ENCODE assay signal across 20 mouse cellular contexts in genomic region chr5:90246987-90247386, GRCm38 (mm10). TPM values are rescaled to one million over a fixed set of nuclear protein-coding genes. Genes with fewer than 3 reads are reported as not detected.
DNase-seq lines count a peak whose midpoint lies in the region; ATAC-seq and TF ChIP-seq lines count a peak whose summit lies in the region.
"Had no signal": no experiment of that assay in that cellular context is flagged by ENCODE, and none has a peak within 500 bp of the region (broad histone marks: within the 10 kb centered on the region; RNA-seq: fewer than 3 reads in every experiment).

No protein-coding gene starts in this region.

- no peak for TF ChIP-seq EP300 in liver, postnatal 0 days (IDR thresholded peaks at IDR 0.05; ENCODE audit: low read depth)

- H3K27ac ChIP-seq in heart, embryonic 11.5 days (ENCODE audit: low read depth, low read length) = no peak overlapping the region
- peak overlapping the region; percentile 24; the same call in 1 of the 2 replicates for H3K27ac ChIP-seq in liver, postnatal 0 days (ENCODE audit: low read depth)
- no peak overlapping the region for H3K27ac ChIP-seq in liver, embryonic 11.5 days (ENCODE audit: low read depth, low read length)
- peak overlapping the region; percentile 72; the same call in 1 of the 2 replicates for H3K27ac ChIP-seq in ES-E14 (ENCODE audit: insufficient read depth, low read depth, low read length, poor library complexity, severe bottlenecking)
- H3K27ac ChIP-seq: embryonic facial prominence, embryonic 12.5 days; forebrain, embryonic 15.5 days; hindbrain, embryonic 12.5 days had no signal

- peaks cover 46% of the 10 kb centered on the region for H3K36me3 ChIP-seq in heart, embryonic 11.5 days (ENCODE audit: control insufficient read depth, insufficient read depth, low read length)
- peaks cover 60% of the 10 kb centered on the region for H3K36me3 ChIP-seq in liver, postnatal 0 days (replicated peaks; ENCODE audit: insufficient read depth, low read length)
- peaks cover 53% of the 10 kb centered on the region for H3K36me3 ChIP-seq in liver, embryonic 11.5 days (ENCODE audit: control insufficient read depth, insufficient read depth, low read length)
- peaks cover 32% of the 10 kb centered on the region for H3K36me3 ChIP-seq in ES-E14 (ENCODE audit: control insufficient read depth, insufficient read depth, low read length, poor library complexity, severe bottlenecking)

- no peak overlapping the region for H3K9ac ChIP-seq in heart, embryonic 11.5 days (ENCODE audit: low read depth, low read length)
- H3K9ac ChIP-seq in liver, postnatal 0 days (replicated peaks) = no peak overlapping the region
- H3K9ac ChIP-seq in liver, embryonic 11.5 days (ENCODE audit: low read depth, low read length) = no peak overlapping the region
- H3K9ac ChIP-seq in ES-E14 (ENCODE audit: insufficient read depth, low read depth, low read length, poor library complexity, severe bottlenecking) = peak overlapping the region; percentile 55; the same call in 1 of the 2 replicates
- H3K9ac ChIP-seq: embryonic facial prominence, embryonic 12.5 days; forebrain, embryonic 15.5 days; hindbrain, embryonic 12.5 days had no signal

- DNase-seq in heart, adult 11 months = peak; percentile 43
- no peak for DNase-seq in liver, postnatal 0 days
- DNase-seq in liver, embryonic 11.5 days (ENCODE audit: low spot score) = no peak
- peak; percentile 40 for DNase-seq in ES-E14 (ENCODE audit: low read depth, low spot score)
- no peak for DNase-seq in left cerebral cortex, adult 8-10 months (ENCODE audit: low spot score in 2 of 2)
- DNase-seq in gastrocnemius, postnatal 14 days = no peak
- DNase-seq: adrenal gland, adult 8-10 months; adrenal gland, postnatal 36 days; cerebellum, adult 8-10 months; cerebellum, postnatal 14 days; gastrocnemius, postnatal 10 days; heart, postnatal 10 days; heart, postnatal 4 days had no signal

- H3K9me3 ChIP-seq in heart, embryonic 11.5 days (replicated peaks; ENCODE audit: control insufficient read depth, low read length) = no peaks in the 10 kb centered on the region
- H3K9me3 ChIP-seq in liver, postnatal 0 days (ENCODE audit: low read length) = no peaks in the 10 kb centered on the region
- H3K9me3 ChIP-seq in liver, embryonic 11.5 days (ENCODE audit: control insufficient read depth, low read length) = no peaks in the 10 kb centered on the region
- H3K9me3 ChIP-seq in ES-E14 (ENCODE audit: control insufficient read depth, insufficient read depth, low read depth, low read length) = no peaks in the 10 kb centered on the region
- H3K9me3 ChIP-seq: embryonic facial prominence, embryonic 12.5 days; forebrain, embryonic 15.5 days; hindbrain, embryonic 12.5 days had no signal

- no peak overlapping the region for H3K4me2 ChIP-seq in heart, embryonic 11.5 days
- H3K4me2 ChIP-seq in liver, postnatal 0 days (ENCODE audit: low read depth, low read length) = no peak overlapping the region
- no peak overlapping the region for H3K4me2 ChIP-seq in liver, embryonic 11.5 days
- H3K4me2 ChIP-seq: embryonic facial prominence, embryonic 12.5 days; forebrain, embryonic 15.5 days; hindbrain, embryonic 12.5 days had no signal

- H3K4me1 ChIP-seq in heart, embryonic 11.5 days (ENCODE audit: control insufficient read depth, insufficient read depth, low read length) = no peaks in the 10 kb centered on the region
- H3K4me1 ChIP-seq in liver, postnatal 0 days (ENCODE audit: insufficient read depth) = no peaks in the 10 kb centered on the region
- H3K4me1 ChIP-seq in liver, embryonic 11.5 days (replicated peaks; ENCODE audit: control insufficient read depth, insufficient read depth, low read length) = no peaks in the 10 kb centered on the region
- H3K4me1 ChIP-seq in ES-E14 (ENCODE audit: control insufficient read depth in 2 of 2, insufficient read depth in 2 of 2, low read length in 2 of 2, poor library complexity in 1 of 2) = peaks cover 0 to 5% of the 10 kb centered on the region in 2 experiments; a peak in 1 of 4 replicates
- H3K4me1 ChIP-seq: embryonic facial prominence, embryonic 12.5 days; forebrain, embryonic 15.5 days; hindbrain, embryonic 12.5 days had no signal

- no peak for ATAC-seq in heart, embryonic 11.5 days (replicated peaks; ENCODE audit: insufficient number of reproducible peaks, low FRiP score, low TSS enrichment)
- ATAC-seq in liver, postnatal 0 days = no peak
- no peak for ATAC-seq in liver, embryonic 11.5 days (replicated peaks; ENCODE audit: low FRiP score)
- ATAC-seq: forebrain, embryonic 15.5 days; hindbrain, embryonic 16.5 days; inflammation-experienced regulatory T-cells, adult 6 months; Patski had no signal

- WGBS in heart, embryonic 11.5 days (ENCODE audit: insufficient replicate concordance) = 90% methylated on average over 2 of the region's 2 CpGs
- WGBS in liver, postnatal 0 days (ENCODE audit: insufficient replicate concordance) = 79% methylated on average over 2 of the region's 2 CpGs
- 80% methylated on average over 2 of the region's 2 CpGs for WGBS in liver, embryonic 11.5 days

- no peak for TF ChIP-seq CTCF in liver, postnatal 0 days (IDR thresholded peaks at IDR 0.05; ENCODE audit: low read depth)

- in situ Hi-C loops in ES-E14 (cut with MboI; ENCODE audit: low sequenced_read_pairs in 2 of 2, unreplicated experiment in 2 of 2) = no loop called here

- no peak overlapping the region for H3K4me3 ChIP-seq in heart, embryonic 11.5 days (ENCODE audit: low read depth, low read length)
- H3K4me3 ChIP-seq in liver, postnatal 0 days (ENCODE audit: low read depth, low read length) = no peak overlapping the region
- H3K4me3 ChIP-seq in liver, embryonic 11.5 days (ENCODE audit: low read depth, low read length) = no peak overlapping the region
- peak overlapping the region; percentile 46 to 59 for H3K4me3 ChIP-seq in ES-E14 (ENCODE audit: insufficient read depth in 1 of 2, low read depth in 1 of 2, low read length in 2 of 2, poor library complexity in 1 of 2, severe bottlenecking in 1 of 2)
- H3K4me3 ChIP-seq: embryonic facial prominence, embryonic 12.5 days; forebrain, embryonic 15.5 days; hindbrain, embryonic 12.5 days had no signal

- intact Hi-C loops in gastrocnemius, postnatal 14 days (cut with DNase I; ENCODE audit: low total_unique reads) = no loop called here

- no peaks in the 10 kb centered on the region for H3K27me3 ChIP-seq in heart, embryonic 11.5 days (ENCODE audit: control insufficient read depth, insufficient read depth, low read length)
- H3K27me3 ChIP-seq in liver, postnatal 0 days (ENCODE audit: insufficient read depth, low read length) = no peaks in the 10 kb centered on the region
- no peaks in the 10 kb centered on the region for H3K27me3 ChIP-seq in liver, embryonic 11.5 days (replicated peaks; ENCODE audit: control insufficient read depth, insufficient read depth, low read length)
- H3K27me3 ChIP-seq: embryonic facial prominence, embryonic 12.5 days; forebrain, embryonic 15.5 days; hindbrain, embryonic 12.5 days; Patski had no signal

TF ChIP-seq in ES-E14, 5 proteins besides CTCF, POLR2A, EP300 and RAD21:
- TF ChIP-seq ZNF384 (IDR thresholded peaks at IDR 0.05; ENCODE audit: low read depth, low read length) = peak; percentile 94
- TF ChIP-seq CHD2 (IDR thresholded peaks at IDR 0.05; ENCODE audit: low read depth, low read length) = 0 out of 2 replicates have a peak, but pooled peaks have one; percentile 41
- no peak for TF ChIP-seq HCFC1 (IDR thresholded peaks at IDR 0.05; ENCODE audit: borderline replicate concordance, insufficient read depth, low read length)

RNA-seq across cellular contexts. Expression of gene Cox18, which starts 23.2 kb away (rescaled TPM):
- 34.8 and 37.3 TPM in 2 replicates for polyA plus RNA-seq in heart, embryonic 11.5 days (2014; fragmentation: Nextera tagmentation; extraction: Ambion mirVana)
- 12.1 and 13.2 TPM in 2 replicates for polyA plus RNA-seq in liver, postnatal 0 days (2015; fragmentation: Nextera tagmentation; extraction: Ambion mirVana)
- 33.0 and 35.9 TPM in 2 replicates for polyA plus RNA-seq in liver, embryonic 11.5 days (2014; fragmentation: Nextera tagmentation; extraction: Ambion mirVana)
- total RNA-seq in ES-E14 (2012; rRNA removed) = 38.1 and 46.4 TPM in 2 replicates
- 10 to 100 TPM; 18.7 to 25.3 (median 22.9) TPM for total RNA-seq in left cerebral cortex, adult 8-10 months (2022)
- 1 to 10 TPM; 7.9 to 8.7 TPM for total RNA-seq in gastrocnemius, postnatal 14 days (2021)

Comparison
In these comparisons a context has a peak if more than half of its experiments do, and no peak if none do; other contexts are left out.
1. H3K27ac ChIP-seq: peak in liver, postnatal 0 days (single experiment) and ES-E14 (single experiment); none in heart, embryonic 11.5 days (single experiment) and liver, embryonic 11.5 days (single experiment).
2. DNase-seq: peak in heart, adult 11 months (single experiment) and ES-E14 (single experiment); none in liver, postnatal 0 days (single experiment), liver, embryonic 11.5 days (single experiment), left cerebral cortex, adult 8-10 months (0 of 2) and gastrocnemius, postnatal 14 days (single experiment).
3. H3K4me3 ChIP-seq: peak in ES-E14 (2 of 2); none in heart, embryonic 11.5 days (single experiment), liver, postnatal 0 days (single experiment) and liver, embryonic 11.5 days (single experiment).